Mouse (Mus musculus) gastrocnemius, postnatal 4 days (tissue): ENCODE data around the gene Tmem170b. TPM values are rescaled to one million over a fixed set of nuclear protein-coding genes. Genes with fewer than 3 reads are reported as not detected.
"Not testable (repeated sequence)": the region's sequence is repeated elsewhere in the genome, so short reads cannot be mapped to it uniquely, and the experiment has no call there.

ENCODE experiments used
- DNase-seq, 2 experiments: peaks; one replicate each; pipeline ENCODE4 v3.0.0; 2021 to 2022; ENCODE audit warnings: low spot score in 2 of 2, mixed read lengths in 2 of 2
- total RNA-seq, 2 experiments: library from RNA; stranded (reverse); gene quantifications; 2 replicates each; pipeline ENCODE4 v1.2.3; 2021

Gene Tmem170b
- total RNA-seq, 2 experiments from 2014 or later: 31.9 to 36.0 TPM

DNA sequence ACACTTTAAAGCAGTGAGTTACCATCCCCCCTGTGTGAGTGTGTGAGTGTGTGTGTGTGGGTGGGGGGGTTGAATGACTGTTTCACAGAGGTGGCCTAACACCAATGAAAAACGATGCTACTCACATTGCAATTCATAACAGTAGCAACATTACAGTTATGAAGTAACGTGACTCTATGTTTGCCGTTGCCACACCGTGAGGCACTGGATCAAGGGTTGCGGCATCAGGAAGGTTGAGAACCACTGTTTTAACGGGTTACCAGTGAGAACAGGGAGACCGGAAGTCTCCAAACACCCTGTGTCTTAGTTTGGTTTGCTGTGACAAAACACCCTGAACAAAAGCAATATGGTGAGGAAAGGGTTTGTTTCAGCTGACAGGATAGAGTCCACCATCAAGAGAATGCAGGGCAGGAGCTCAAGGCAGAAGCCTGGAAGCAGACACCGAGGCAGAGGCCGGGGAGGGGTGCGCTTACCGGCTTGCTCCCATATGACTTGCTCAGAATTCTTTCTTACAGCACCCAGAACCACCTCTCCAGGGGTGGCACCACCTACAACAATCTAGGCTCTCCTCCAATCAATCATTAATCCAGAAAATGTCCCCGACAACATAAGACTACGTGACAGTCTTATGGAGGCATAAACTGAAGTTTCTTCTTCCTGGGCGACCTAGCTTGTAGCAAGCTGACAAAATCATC lies 57.9 kb downstream of the Tmem170b start:
- no peak for DNase-seq

GRCm38 (mm10) chr13:41669951-41670350 lies 64.2 kb downstream of the Tmem170b start:
- no peak for DNase-seq

GRCm38 (mm10) chr13:41670386-41671130 lies 64.9 kb downstream of the Tmem170b start:
- no peak for DNase-seq

DNA sequence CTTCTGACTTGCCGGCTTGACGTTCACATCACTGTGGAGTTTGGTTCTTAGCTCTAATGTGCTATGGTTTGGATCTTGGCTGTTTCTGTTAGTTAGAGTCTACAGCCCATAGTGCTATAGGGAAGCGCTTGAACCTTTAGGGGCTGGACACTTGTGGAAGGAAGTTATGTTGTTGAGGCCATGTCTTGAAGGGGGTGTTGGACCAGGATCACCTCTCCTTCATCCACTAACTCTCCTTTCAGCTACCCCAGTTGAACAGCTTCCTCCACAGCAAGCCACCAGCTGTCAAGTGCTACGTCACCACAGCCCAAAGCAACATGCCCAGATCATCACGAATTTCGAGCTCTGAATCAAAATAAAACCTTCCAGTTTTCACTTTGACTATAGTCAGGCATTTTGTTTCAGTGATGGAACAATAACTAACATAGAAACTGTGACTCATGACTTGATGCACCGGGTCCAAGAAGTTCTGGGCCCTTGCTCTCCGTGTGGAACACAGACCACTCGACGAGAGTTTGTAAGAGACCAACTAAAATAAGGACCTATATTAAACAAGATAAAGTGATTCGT lies 65.5 kb downstream of the Tmem170b start:
- DNase-seq: no peak

DNA sequence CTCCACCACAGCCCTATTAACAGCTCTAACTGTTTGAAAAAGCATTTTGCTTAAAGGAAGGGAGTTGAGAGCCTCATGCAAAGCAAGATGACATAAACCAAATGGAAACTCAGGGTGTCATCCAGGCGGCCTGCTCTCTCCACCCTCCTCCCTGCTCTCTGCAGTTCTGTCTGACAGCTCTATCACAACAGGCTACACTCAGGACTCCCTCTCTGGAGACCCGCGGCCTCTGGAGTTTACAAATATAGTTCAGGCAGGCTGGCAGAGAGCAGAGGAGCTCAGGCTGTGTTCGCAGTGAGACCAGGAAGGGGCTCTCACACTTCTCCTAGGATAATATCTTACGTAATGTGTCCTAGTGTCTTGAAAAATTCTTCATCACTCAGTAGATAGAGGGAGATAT lies 67.2 kb downstream of the Tmem170b start:
- not testable (repeated sequence) for DNase-seq

- no peak for DNase-seq
Measured at GRCm38 (mm10) chr13:41673541-41673940, 67.8 kb downstream of the Tmem170b start.

DNA sequence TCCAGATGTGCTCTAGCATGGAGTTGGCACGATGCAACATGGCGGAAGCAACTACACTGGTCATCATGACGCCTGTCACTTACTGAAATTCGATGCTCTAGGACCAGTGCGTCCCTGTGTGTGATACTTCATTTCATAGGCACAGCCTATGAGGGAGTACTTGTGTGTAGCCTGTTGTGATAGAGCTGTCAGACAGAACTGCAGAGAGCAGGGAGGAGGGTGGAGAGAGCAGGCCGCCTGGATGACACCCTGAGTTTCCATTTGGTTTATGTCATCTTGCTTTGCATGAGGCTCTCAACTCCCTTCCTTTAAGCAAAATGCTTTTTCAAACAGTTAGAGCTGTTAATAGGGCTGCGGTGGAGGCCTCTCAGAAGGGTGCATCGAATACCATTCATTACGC lies 68.9 kb downstream of the Tmem170b start:
- not testable (repeated sequence) for DNase-seq

DNA sequence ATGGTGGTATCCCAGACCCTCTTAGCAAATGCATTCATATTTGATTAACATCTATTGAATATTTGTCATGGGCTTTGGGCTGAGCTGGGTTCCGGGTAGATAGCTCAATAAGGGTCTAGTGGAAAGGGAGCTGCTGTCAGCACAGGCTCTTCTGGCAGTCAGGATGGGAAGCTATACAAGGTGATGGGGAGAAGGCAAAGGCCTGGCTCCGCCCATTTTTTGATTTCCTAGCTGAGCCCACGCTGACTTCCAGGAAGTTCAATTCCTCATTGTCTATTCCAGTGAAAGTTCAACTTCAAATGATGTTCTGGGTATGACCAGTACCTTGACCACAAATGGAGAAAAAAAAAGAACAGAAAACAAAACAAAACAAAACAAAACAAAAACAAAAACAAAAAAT lies 69.8 kb downstream of the Tmem170b start:
- no peak for DNase-seq

DNA sequence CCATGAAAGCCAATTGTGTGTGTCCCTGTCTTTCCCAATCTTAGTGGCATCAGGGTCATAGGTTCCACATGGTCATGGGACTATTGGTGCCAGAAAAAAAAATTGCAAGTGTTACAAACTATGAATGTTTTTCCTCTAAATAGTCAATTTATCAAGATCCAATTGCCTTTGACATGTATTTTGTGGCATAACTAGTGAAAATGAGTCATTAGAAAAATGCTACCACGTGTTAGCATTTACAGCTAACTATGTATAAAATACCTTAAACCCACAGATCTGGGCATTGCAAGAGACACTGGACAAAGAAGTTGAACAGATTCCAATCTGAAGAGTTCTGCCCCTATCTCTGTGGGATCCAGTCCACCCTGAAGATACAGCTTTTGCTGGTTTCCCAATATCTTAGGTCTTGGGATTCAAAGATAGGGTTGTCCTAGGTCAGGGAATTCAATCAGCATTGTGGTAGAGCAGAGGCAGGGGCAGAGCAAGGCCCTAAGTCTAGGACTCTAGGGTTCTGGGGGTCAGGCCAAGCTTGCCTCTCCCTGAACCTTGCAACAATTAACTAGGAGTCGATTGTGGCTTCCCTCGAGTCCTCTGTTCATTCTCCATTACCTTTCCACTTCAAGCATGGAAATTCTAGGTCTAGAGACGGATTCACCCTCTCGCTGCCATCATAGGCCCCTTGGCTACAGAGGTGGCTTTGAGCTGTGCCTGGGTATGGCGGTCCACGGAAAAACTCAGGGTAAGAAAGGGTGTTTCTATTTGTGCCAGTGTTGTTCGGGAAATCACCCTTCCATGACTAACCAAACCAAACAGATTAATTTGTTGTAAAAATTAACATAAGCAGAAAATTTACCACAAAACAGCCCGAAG lies 70.5 kb downstream of the Tmem170b start:
- no peak for DNase-seq

- no peak for DNase-seq
Measured at GRCm38 (mm10) chr13:41676836-41677186, 71.1 kb downstream of the Tmem170b start.

- DNase-seq: no peak
Measured at GRCm38 (mm10) chr13:41680854-41681549, 75.3 kb downstream of the Tmem170b start.

DNA sequence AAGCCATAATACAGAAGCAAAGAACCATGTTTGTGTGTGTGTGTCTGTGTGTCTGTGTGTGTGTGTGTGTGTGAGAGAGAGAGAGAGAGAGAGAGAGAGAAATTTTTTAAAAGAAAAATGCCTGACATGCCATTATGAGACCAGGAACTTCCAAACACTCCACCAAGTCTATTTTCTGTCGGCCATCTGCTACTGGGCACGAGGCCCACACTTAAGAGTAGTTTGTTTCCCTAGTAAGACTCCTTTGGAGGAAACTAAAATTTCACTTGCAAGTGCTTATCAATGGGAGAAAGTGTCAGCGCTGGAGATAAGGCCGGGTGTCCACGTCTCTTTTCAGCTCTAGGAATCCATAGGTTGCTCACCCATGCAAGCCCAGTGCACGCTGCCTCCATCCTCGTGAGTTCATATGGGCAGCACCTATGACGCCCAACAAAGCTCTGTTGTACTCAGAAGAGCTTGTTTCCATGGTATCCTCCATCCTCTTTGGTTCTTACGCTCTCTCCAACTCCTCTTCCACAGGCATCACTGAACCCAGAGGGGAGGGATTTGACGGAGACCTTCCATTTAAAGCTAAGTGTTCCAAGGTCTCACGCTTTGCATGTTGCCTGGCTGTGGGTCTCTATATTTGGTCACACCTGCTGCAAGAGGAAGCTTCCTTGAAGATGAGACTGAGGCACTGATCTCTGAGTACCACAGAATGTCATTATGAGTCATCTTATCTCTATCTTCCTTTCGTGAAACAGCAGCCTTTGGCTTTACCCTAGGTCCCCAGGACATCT lies 76.8 kb downstream of the Tmem170b start:
- no peak for DNase-seq

GRCm38 (mm10) chr13:41683356-41684012 lies 77.8 kb downstream of the Tmem170b start:
- no peak for DNase-seq

DNA sequence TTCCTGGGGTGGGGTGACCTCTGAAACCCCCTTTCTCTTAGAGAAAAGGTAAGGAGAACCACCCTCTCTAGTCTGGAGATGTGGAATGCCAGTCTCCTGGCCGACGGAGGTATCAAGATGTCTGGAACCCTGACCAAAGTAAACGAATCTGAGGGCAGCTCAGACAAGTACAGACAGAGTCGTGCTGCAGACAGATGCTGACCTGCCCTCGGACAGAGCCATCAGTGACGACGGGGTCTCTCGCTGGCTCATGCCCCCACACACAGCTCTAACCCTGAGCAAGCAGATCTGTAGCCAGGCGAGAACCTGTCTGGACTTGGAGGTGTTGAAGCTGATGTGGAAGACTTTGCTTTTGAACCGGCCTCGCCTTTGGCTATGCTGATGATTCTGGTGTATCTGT lies 79.8 kb downstream of the Tmem170b start:
- DNase-seq: no peak

DNA sequence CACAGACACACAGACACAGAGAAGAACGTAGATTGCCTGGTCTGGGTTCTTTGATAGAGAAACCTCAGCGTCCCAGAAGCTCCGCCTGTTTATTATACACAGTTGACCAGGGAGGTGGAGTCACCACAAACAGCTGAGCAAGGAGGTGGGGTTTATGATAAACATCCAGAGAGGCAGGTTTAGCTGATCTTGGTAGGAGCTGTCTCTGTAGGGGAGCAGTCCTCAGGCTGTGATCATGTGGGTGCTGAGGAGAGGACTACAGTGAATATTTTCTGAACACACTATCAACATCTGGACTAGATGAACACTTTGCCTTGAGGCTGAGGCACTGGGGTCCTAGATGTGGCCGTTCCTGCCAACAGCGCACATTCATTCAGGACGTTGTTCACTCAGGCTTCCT lies 83.3 kb downstream of the Tmem170b start:
- DNase-seq: no peak

DNA sequence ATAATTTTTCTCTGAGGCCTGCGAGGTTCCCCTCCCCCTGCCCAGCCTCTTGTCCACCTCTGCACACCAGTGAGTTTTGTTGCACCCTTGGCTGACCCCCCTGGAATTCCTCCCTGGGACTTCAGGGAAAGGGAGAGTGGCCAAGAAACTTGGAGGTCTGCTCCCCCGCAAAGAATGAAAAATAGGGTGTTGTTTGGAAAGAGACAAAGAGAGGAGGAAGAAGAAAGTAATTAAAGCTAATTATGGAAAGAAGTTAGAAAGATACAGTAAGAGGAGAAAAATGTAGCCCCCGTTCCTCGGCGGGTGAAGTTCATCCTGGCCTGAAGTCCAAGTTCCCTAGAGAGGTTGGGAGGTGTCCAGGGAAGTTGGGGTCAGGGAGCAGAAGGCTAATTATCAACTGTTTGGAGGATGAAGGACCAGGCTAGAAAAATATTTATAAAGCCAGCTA lies 83.9 kb downstream of the Tmem170b start:
- DNase-seq: no peak
